Mouse (Mus musculus) right cerebral cortex, postnatal 4 days (tissue): ENCODE measurements at regions not wholly inside any gene's neighbourhood (a gene's known extent, or its start where the extent isn't known, plus 50 kb on each side); places are given as distances from the start of the nearest gene placed in this dataset.
A peak's percentile ranks its signal among the peaks of the same experiment; 100 is the strongest.

Experiments used
- DNase-seq: peaks from one replicate; pipeline ENCODE4 v3.0.0-alpha.2; 2022

- DNase-seq: no peak
Observed at GRCm38 (mm10) chr12:56275556-56276242, 70.0 kb downstream of the Mbip start.

GRCm38 (mm10) chr12:56265049-56265448, 80.6 kb downstream of the Mbip start:
- DNase-seq: no peak

DNA sequence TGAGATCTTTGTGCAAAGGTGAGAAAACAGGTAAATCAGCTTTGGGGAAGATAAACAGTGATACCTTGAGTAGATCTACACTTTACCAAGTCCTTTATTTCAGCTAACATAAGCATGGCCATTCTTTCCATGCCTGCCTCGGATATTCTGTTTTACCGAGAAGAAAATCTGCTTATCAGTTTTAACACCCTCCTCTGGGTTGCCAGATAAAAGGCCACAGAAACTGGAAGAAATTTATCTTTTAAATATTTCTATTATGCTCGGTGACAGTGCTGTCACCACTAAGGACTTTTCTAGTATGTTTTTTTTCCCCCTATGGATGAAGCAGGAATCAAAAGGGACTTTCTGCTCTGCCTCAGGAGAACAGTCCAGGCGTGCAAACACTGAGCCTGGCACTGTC, 84.2 kb downstream of the Mbip start:
- DNase-seq: no peak

GRCm38 (mm10) chr12:56258401-56259050, 87.2 kb downstream of the Mbip start:
- DNase-seq: no peak

GRCm38 (mm10) chr12:56256243-56256881, 89.3 kb downstream of the Mbip start:
- no peak for DNase-seq

GRCm38 (mm10) chr12:56252612-56253444, 92.9 kb downstream of the Mbip start:
- DNase-seq: no peak

GRCm38 (mm10) chr12:56250262-56250661, 95.4 kb downstream of the Mbip start:
- no peak for DNase-seq

- DNase-seq: no peak
Observed at GRCm38 (mm10) chr12:56246406-56246805, 99.3 kb downstream of the Mbip start.

- no peak for DNase-seq
Observed at GRCm38 (mm10) chr12:56242803-56243202, 102.9 kb downstream of the Mbip start.

DNA sequence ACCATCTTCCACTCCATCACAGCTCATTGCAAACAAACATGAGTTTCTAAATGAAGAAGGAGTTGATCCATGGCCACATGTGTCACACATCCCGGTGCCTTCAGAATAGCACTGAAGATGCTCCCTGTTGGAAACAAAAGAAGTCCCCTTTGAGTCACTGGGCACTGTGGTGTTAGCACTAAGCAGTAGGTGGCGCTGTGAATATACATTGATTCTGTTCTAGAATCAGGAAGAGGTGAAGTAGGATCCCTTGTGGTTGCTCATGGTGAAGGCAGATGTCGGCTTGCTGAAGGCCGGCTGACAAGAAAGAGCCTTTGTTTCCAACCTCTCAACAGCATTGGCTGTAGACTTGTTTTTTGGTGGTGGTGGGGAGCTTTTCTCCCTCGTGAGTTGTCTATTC, 104.0 kb downstream of the Mbip start:
- peak; percentile 11 for DNase-seq

- no peak for DNase-seq
Observed at GRCm38 (mm10) chr12:56240206-56240605, 105.5 kb downstream of the Mbip start.

GRCm38 (mm10) chr12:56234571-56234970, 111.1 kb downstream of the Mbip start:
- no peak for DNase-seq

- DNase-seq: no peak
Observed at GRCm38 (mm10) chr12:56233209-56233608, 112.5 kb downstream of the Mbip start.

DNA sequence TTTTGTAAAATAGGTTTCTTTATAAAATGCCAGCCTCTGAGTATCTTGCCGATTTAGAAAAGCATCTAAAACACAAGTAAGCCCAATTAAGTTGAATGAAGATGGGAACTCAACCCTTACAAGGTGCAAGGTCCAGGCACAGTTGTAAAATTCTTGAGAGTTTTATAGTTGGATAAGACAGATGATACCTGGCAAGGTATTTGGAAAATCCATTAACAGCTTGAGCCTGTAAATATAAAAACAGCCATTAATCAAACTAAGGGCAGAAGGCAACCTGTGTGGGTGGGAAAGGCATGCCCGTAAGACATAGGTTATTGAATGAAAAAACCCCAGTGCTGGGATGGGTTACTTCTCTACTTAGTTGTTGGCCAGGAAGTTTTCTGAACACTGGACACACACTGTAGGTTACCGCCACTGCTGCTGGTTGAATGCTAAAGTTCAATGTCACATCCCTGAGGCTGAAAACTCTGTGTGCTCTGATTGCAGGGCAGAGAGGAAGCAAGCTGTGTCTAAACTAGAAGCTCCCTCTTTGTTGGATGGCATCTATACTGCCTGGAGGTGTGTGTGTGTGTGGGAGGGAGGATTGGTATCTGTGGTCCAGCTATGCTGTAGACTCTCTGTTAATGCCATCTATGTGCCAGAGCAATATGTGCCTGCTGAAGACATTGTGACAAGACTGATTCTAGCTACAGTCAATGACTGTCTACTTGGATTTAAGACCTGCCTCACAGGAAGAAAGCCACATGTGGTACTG, 121.4 kb downstream of the Mbip start:
- no peak for DNase-seq

DNA sequence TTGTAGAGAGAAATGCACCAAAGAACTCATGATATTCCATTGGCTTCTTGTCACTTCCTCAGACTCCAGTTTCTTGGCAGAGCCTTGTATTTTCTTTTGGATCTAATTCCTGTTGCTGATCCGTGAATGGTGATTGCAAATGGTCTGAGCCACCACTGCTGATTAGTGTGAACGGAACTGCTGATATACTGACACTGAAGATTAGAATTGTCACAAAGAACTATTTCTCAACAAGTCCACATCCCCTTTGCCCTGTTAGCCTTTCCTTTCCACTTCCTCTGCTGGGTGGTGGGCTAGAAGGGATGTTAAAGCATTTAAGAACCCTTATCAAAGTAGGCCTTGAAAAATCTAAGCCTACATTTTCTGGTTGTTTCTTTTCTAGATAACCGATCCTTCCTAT, 152.2 kb downstream of the Mbip start:
- DNase-seq: no peak

GRCm38 (mm10) chr12:56189562-56189961, 156.1 kb downstream of the Mbip start:
- no peak for DNase-seq

- no peak for DNase-seq
Observed at GRCm38 (mm10) chr12:56160736-56161135, 185.0 kb downstream of the Mbip start.

DNA sequence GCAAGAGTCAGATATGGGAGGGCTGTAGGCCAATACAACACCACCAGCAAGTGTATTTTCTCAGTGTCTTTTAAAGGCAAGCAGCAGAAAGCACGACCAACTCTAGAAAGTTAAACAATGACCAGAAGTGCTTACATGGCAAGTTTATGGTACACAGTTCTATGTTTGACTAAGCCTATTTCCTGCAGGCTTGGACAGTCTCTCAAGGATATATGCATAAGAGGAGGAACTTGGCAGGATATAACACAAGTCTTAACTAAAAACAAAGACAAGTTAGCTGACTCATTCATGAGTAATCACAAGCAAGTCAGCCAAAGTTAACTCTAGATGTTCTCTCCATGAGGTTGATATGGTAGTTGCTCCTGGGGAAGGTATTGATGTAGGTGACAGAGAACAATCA, 201.3 kb downstream of the Mbip start:
- DNase-seq: no peak

GRCm38 (mm10) chr12:56143789-56144188, 201.9 kb downstream of the Mbip start:
- DNase-seq: no peak

DNA sequence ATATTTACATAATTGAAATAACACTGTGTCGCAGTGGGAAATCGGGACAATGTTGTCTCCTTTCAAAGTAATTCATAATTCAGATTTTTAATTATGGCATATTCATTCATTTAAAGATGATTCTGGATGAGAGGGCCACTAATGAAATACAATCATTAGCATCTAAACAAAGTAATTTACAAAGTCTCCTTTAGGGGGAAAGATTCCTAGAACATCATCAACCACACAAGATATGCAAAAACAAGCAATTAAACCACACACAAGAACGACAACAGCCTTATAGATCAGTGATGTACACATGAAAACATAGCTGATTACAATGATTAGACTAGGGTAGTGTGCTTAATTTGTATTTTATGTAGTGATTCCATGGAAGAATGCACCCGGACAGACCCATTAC, 231.2 kb downstream of the Mbip start:
- no peak for DNase-seq

DNA sequence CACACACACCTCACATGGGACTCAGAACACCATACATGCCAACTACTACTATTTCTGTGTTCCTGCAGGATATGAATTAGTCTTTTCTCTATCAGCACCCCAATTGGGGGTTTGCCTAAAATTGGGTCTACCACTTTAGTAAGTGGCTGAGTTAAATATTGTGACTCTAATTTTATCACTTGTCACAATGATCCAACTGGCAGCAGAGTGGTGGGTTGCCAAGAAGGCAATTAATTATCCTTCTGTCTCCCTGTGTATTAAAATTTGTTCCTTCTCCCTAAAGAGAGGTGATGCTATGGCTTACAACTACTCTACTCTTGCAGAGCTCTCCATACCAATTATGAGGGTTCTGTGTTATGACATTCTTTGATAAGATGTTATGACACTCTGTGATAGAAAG, 245.3 kb downstream of the Brms1l start:
- no peak for DNase-seq

DNA sequence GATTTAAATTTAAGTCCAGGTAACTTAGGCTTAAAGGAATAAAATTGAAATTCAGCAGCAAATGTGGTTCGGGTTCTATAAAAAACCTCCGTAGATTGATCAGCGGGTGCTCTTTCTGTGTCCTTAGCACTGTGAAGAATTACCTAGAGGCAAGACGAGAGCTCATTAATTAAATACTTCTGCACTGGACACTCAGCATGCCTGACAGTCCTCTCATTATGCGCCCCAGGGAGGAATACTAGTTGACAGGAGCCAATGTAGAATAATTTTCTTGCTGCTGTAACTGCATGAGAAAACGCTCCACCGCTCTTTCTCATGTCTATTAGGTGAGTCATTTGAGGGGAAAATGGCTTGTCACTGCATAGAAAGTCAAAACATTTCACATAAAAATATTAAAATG, 228.1 kb downstream of the Brms1l start:
- no peak for DNase-seq

GRCm38 (mm10) chr12:56058876-56059275, 222.8 kb downstream of the Brms1l start:
- no peak for DNase-seq
